In genomic region chr5:146948041-146948507, GRCm38 (mm10) we compare ENCODE assay signal across 8 mouse cellular contexts. TPM values are rescaled to one million over a fixed set of nuclear protein-coding genes. Genes with fewer than 3 reads are reported as not detected.
A peak's percentile ranks its signal among the peaks of the same experiment; 100 is the strongest.
DNase-seq lines count a peak whose midpoint lies in the region; ATAC-seq and TF ChIP-seq lines count a peak whose summit lies in the region.

No protein-coding gene starts in this region.

- H3K4me2 ChIP-seq in liver, embryonic 13.5 days, result peak overlapping the region; percentile 93

- 9% methylated on average over 10 of the region's 10 CpGs for WGBS in cerebellum, adult 2 months
- WGBS in thymus, adult 2 months, result 15% methylated on average over 10 of the region's 10 CpGs
- WGBS in liver, embryonic 13.5 days (ENCODE audit: insufficient replicate concordance), result 12% methylated on average over 10 of the region's 10 CpGs

- H3K27ac ChIP-seq in cerebellum, adult 2 months (ENCODE audit: insufficient read depth, low read length), result peak overlapping the region; percentile 54
- peak overlapping the region; percentile 87 for H3K27ac ChIP-seq in thymus, adult 2 months (ENCODE audit: control insufficient read depth, insufficient read depth, low read length)
- peak overlapping the region; percentile 67 for H3K27ac ChIP-seq in liver, embryonic 13.5 days

- H3K9ac ChIP-seq in liver, embryonic 13.5 days, result peak overlapping the region; percentile 87

- peaks cover 22% of the 10 kb centered on the region for H3K36me3 ChIP-seq in thymus, adult 2 months (ENCODE audit: control insufficient read depth, insufficient read depth, low read length)
- peaks cover 32% of the 10 kb centered on the region for H3K36me3 ChIP-seq in liver, embryonic 13.5 days

- TF ChIP-seq CTCF in cerebellum, adult 2 months (IDR thresholded peaks at IDR 0.05; ENCODE audit: borderline replicate concordance, insufficient read depth, low read depth, low read length), result no peak
- TF ChIP-seq CTCF in thymus, adult 2 months (IDR thresholded peaks at IDR 0.05; ENCODE audit: borderline replicate concordance, control insufficient read depth, extremely low read depth, insufficient read depth, low read length, poor library complexity), result no peak

- no peaks in the 10 kb centered on the region for H3K4me1 ChIP-seq in cerebellum, adult 2 months (ENCODE audit: control insufficient read depth, insufficient read depth, low read length)
- peaks cover 8% of the 10 kb centered on the region; the same call in 1 of the 2 replicates for H3K4me1 ChIP-seq in thymus, adult 2 months (replicated peaks; ENCODE audit: control insufficient read depth, insufficient read depth, low read length)
- H3K4me1 ChIP-seq in liver, embryonic 13.5 days (replicated peaks), result peaks cover 30% of the 10 kb centered on the region

- peak overlapping the region; percentile 90 for H3K4me3 ChIP-seq in cerebellum, adult 2 months (replicated peaks; ENCODE audit: insufficient read depth, low read depth, low read length)
- H3K4me3 ChIP-seq in thymus, adult 2 months (ENCODE audit: control insufficient read depth, insufficient read depth, low read length), result peak overlapping the region; percentile 46
- peak overlapping the region; percentile 81 for H3K4me3 ChIP-seq in liver, embryonic 13.5 days (replicated peaks)

- no peak for ATAC-seq in liver, embryonic 13.5 days (ENCODE audit: low read depth)

- H3K27me3 ChIP-seq in cerebellum, adult 2 months (ENCODE audit: control insufficient read depth, insufficient read depth, low read length), result no peaks in the 10 kb centered on the region
- H3K27me3 ChIP-seq in thymus, adult 2 months (ENCODE audit: control insufficient read depth, insufficient read depth, low read length), result no peaks in the 10 kb centered on the region
- no peaks in the 10 kb centered on the region for H3K27me3 ChIP-seq in liver, embryonic 13.5 days

- no peak for TF ChIP-seq POLR2A in cerebellum, adult 2 months (IDR thresholded peaks at IDR 0.05; ENCODE audit: borderline replicate concordance, insufficient read depth, low read length)
- no peak for TF ChIP-seq POLR2A in thymus, adult 2 months (IDR thresholded peaks at IDR 0.05; ENCODE audit: control insufficient read depth, extremely low read depth, insufficient read depth, low read length, poor library complexity)

- no peak for DNase-seq in cerebellum, adult 2 months
- no peak for DNase-seq in cerebellum, adult 18-20 months
- DNase-seq in thymus, adult 2 months, result no peak
- DNase-seq in thymus, postnatal 10 days (ENCODE audit: low spot score in 2 of 2), result no peak
- no peak for DNase-seq in liver, embryonic 13.5 days
- DNase-seq in adrenal gland, postnatal 4 days (ENCODE audit: low spot score in 2 of 2), result no peak
- DNase-seq in cerebellum, adult 11-12 months, result no peak
- no peak for DNase-seq in gastrocnemius, postnatal 10 days

- H3K9me3 ChIP-seq in liver, embryonic 13.5 days (replicated peaks), result 0 out of 2 replicates have a peak, but pooled peaks cover 2% of the 10 kb centered on the region

RNA-seq across cellular contexts. Expression of gene Gtf3a, which starts 0.4 kb away (rescaled TPM):
- polyA plus RNA-seq in cerebellum, adult 2 months (2012; rRNA removed), result 36.4 and 43.0 TPM in 2 replicates
- polyA plus RNA-seq in thymus, adult 2 months (2012; rRNA removed), result 85.9 and 108 TPM in 2 replicates
- 77.0 and 84.6 TPM in 2 replicates for polyA plus RNA-seq in liver, embryonic 13.5 days (2015; fragmentation: Nextera tagmentation; extraction: Ambion mirVana)
- 10 to 100 TPM; 40.7 to 45.2 TPM for total RNA-seq in adrenal gland, postnatal 4 days (2021)
- total RNA-seq in gastrocnemius, postnatal 10 days (2021), result 10 to 100 TPM; 31.7 to 33.3 TPM

RNA-seq across cellular contexts. Expression of gene Mtif3, which starts 15.5 kb away (rescaled TPM):
- polyA plus RNA-seq in cerebellum, adult 2 months (2012; rRNA removed), result 21.9 and 23.4 TPM in 2 replicates
- polyA plus RNA-seq in thymus, adult 2 months (2012; rRNA removed), result 10.7 and 13.0 TPM in 2 replicates
- polyA plus RNA-seq in liver, embryonic 13.5 days (2015; fragmentation: Nextera tagmentation; extraction: Ambion mirVana), result 14.7 and 15.3 TPM in 2 replicates
- 10 to 100 TPM; 26.2 to 27.9 TPM for total RNA-seq in adrenal gland, postnatal 4 days (2021)
- 10 to 100 TPM; 21.8 to 27.5 TPM for total RNA-seq in gastrocnemius, postnatal 10 days (2021)
